Mouse (Mus musculus) CH12.LX (cell line): ENCODE data around the gene Cntrl. TPM values are rescaled to one million over a fixed set of nuclear protein-coding genes. Genes with fewer than 3 reads are reported as not detected.

Source experiments
- DNase-seq: peaks from one replicate; pipeline ENCODE4 v3.0.0-alpha.2; 2013; ENCODE audit errors: extremely low read depth
- H3K27ac ChIP-seq: 2 replicates; pipeline ENCODE4 v1.5.1; 2012; ENCODE audit warnings: low read depth, mild to moderate bottlenecking, control low read depth, moderate library complexity; ENCODE audit not compliant: insufficient read depth
- H3K27me3 ChIP-seq: replicated peaks from 2 replicates; pipeline ENCODE3; 2012; ENCODE audit warnings: inconsistent platforms
- H3K36me3 ChIP-seq, 2 experiments: replicated peaks in 1 of 2; 2 replicates each; pipeline versions ENCODE3 to v1.6.1; 2012; ENCODE audit warnings: inconsistent platforms in 1 of 2, low read length in 1 of 2, mild to moderate bottlenecking in 1 of 2, mixed read lengths in 1 of 2, moderate library complexity in 1 of 2; ENCODE audit not compliant: control insufficient read depth in 1 of 2, insufficient read depth in 1 of 2
- H3K4me1 ChIP-seq, 2 experiments: 2 replicates each; pipeline ENCODE4 v1.6.1; 2012; ENCODE audit warnings: inconsistent platforms in 1 of 2, moderate library complexity in 1 of 2; ENCODE audit not compliant: insufficient read depth in 2 of 2, control insufficient read depth in 1 of 2
- H3K4me2 ChIP-seq: 2 replicates; pipeline ENCODE4 v1.6.1; 2012; ENCODE audit warnings: low read depth, mild to moderate bottlenecking, control low read depth; ENCODE audit not compliant: poor library complexity, insufficient read depth, severe bottlenecking
- H3K4me3 ChIP-seq, 3 experiments: fragments of 150-350 bp in 1 of 3; sonication (generic) in 1 of 3; replicated peaks in 1 of 3; 2 replicates each; pipeline versions ENCODE3 to v1.5.1; 2011 to 2012; ENCODE audit warnings: low read depth in 2 of 3, low read length in 2 of 3, mild to moderate bottlenecking in 2 of 3, moderate library complexity in 2 of 3, control low read depth in 1 of 3, improper control_type of control experiment in 1 of 3, inconsistent platforms in 1 of 3, mixed read lengths in 1 of 3; ENCODE audit not compliant: poor library complexity in 1 of 3
- H3K79me2 ChIP-seq: replicated peaks from 2 replicates; pipeline ENCODE4 v1.6.1; 2012; ENCODE audit warnings: mild to moderate bottlenecking, moderate library complexity; ENCODE audit not compliant: control insufficient read depth, poor library complexity, insufficient read depth, severe bottlenecking; ENCODE audit errors: extremely low read depth
- H3K9ac ChIP-seq: 2 replicates; pipeline ENCODE4 v1.6.1; 2012; ENCODE audit warnings: low read depth, mild to moderate bottlenecking, control low read depth, moderate library complexity; ENCODE audit not compliant: insufficient read depth
- H3K9me3 ChIP-seq: replicated peaks from 2 replicates; pipeline ENCODE3; 2012; ENCODE audit warnings: low read length, inconsistent platforms, mixed read lengths
- BHLHE40 ChIP-seq: IDR thresholded peaks from 2 replicates; pipeline ENCODE4 v1.6.1; 2011; ENCODE audit warnings: mild to moderate bottlenecking, low read depth, low read length, improper control_type of control experiment
- CHD2 ChIP-seq: IDR thresholded peaks from 2 replicates; pipeline ENCODE4 v1.6.1; 2011; ENCODE audit warnings: low read length, improper control_type of control experiment
- CTCF ChIP-seq, 2 experiments: IDR thresholded peaks in 1 of 2; conservative IDR thresholded peaks in 1 of 2; 2 replicates each; pipeline ENCODE4 v1.5.1; 2011 to 2012; ENCODE audit warnings: low read depth in 2 of 2, low read length in 2 of 2, improper control_type of control experiment in 1 of 2, inconsistent platforms in 1 of 2, mild to moderate bottlenecking in 1 of 2, moderate library complexity in 1 of 2
- ELF1 ChIP-seq: IDR thresholded peaks from 2 replicates; pipeline ENCODE4 v1.6.1; 2014; ENCODE audit warnings: low read depth, mild to moderate bottlenecking, inconsistent platforms, low read length, improper control_type of control experiment
- EP300 ChIP-seq: IDR thresholded peaks from 2 replicates; pipeline ENCODE4 v1.6.1; 2011; ENCODE audit warnings: low read length, improper control_type of control experiment
- GABPA ChIP-seq: IDR thresholded peaks from 2 replicates; pipeline ENCODE4 v1.6.1; 2012; ENCODE audit warnings: low read depth, low read length, improper control_type of control experiment, inconsistent platforms; ENCODE audit not compliant: insufficient replicate concordance
- HCFC1 ChIP-seq: IDR thresholded peaks from 2 replicates; pipeline ENCODE4 v1.6.1; 2012; ENCODE audit warnings: low read depth, mild to moderate bottlenecking, inconsistent platforms, low read length, improper control_type of control experiment
- IRF4 ChIP-seq: IDR thresholded peaks from 2 replicates; pipeline ENCODE4 v1.6.1; 2014; ENCODE audit warnings: low read depth, mild to moderate bottlenecking, inconsistent platforms, low read length, improper control_type of control experiment
- JUN ChIP-seq: IDR thresholded peaks from 2 replicates; pipeline ENCODE4 v1.6.1; 2011; ENCODE audit warnings: low read depth, mild to moderate bottlenecking, low read length, improper control_type of control experiment, moderate library complexity; ENCODE audit not compliant: insufficient read depth
- JUND ChIP-seq: conservative IDR thresholded peaks from 2 replicates; pipeline ENCODE4 v1.6.1; 2011; ENCODE audit warnings: low read depth, low read length, improper control_type of control experiment
- KAT2A ChIP-seq: IDR thresholded peaks from 2 replicates; pipeline ENCODE4 v1.6.1; 2012; ENCODE audit warnings: low read length, improper control_type of control experiment, inconsistent platforms; ENCODE audit not compliant: insufficient replicate concordance
- MAFK ChIP-seq: IDR thresholded peaks from 2 replicates; pipeline ENCODE4 v1.6.1; 2011; ENCODE audit warnings: low read length, improper control_type of control experiment; ENCODE audit not compliant: insufficient replicate concordance
- MAX ChIP-seq: IDR thresholded peaks from 2 replicates; pipeline ENCODE4 v1.6.1; 2011; ENCODE audit warnings: low read length, improper control_type of control experiment
- MAZ ChIP-seq: IDR thresholded peaks from 2 replicates; pipeline ENCODE4 v1.6.1; 2012; ENCODE audit warnings: low read depth, mild to moderate bottlenecking, inconsistent platforms, low read length, improper control_type of control experiment, moderate library complexity
- NELFE ChIP-seq: IDR thresholded peaks from 2 replicates; pipeline ENCODE4 v1.6.1; 2011; ENCODE audit warnings: low read depth, low read length, improper control_type of control experiment
- NRF1 ChIP-seq: IDR thresholded peaks from 2 replicates; pipeline ENCODE4 v1.6.1; 2014; ENCODE audit warnings: low read depth, mild to moderate bottlenecking, inconsistent platforms, low read length, improper control_type of control experiment, moderate library complexity
- PAX5 ChIP-seq: IDR thresholded peaks from 2 replicates; pipeline ENCODE4 v1.6.1; 2012; ENCODE audit warnings: low read length, inconsistent platforms, mixed read lengths
- RAD21 ChIP-seq: IDR thresholded peaks from 2 replicates; pipeline ENCODE4 v1.6.1; 2011; ENCODE audit warnings: low read depth, mild to moderate bottlenecking, low read length, improper control_type of control experiment, moderate library complexity
- RCOR1 ChIP-seq: conservative IDR thresholded peaks from 2 replicates; pipeline ENCODE4 v1.6.1; 2012; ENCODE audit warnings: low read depth, mild to moderate bottlenecking, inconsistent platforms, low read length, improper control_type of control experiment
- SMC3 ChIP-seq: IDR thresholded peaks from 2 replicates; pipeline ENCODE4 v1.6.1; 2011; ENCODE audit warnings: low read depth, low read length, improper control_type of control experiment
- TCF12 ChIP-seq: IDR thresholded peaks from 2 replicates; pipeline ENCODE4 v1.6.1; 2014; ENCODE audit warnings: low read depth, mild to moderate bottlenecking, inconsistent platforms, low read length, improper control_type of control experiment
- UBTF ChIP-seq: IDR thresholded peaks from 2 replicates; pipeline ENCODE4 v1.6.1; 2012; ENCODE audit warnings: low read depth, mild to moderate bottlenecking, inconsistent platforms, low read length, improper control_type of control experiment, moderate library complexity
- USF1 ChIP-seq: IDR thresholded peaks from 2 replicates; pipeline ENCODE4 v1.6.1; 2014; ENCODE audit warnings: low read depth, mild to moderate bottlenecking, inconsistent platforms, low read length, improper control_type of control experiment
- ZC3H11A ChIP-seq: IDR thresholded peaks from 2 replicates; pipeline ENCODE4 v1.6.1; 2012; ENCODE audit warnings: low read depth, mild to moderate bottlenecking, inconsistent platforms, low read length, improper control_type of control experiment
- ZKSCAN1 ChIP-seq: IDR thresholded peaks from 2 replicates; pipeline ENCODE4 v1.6.1; 2012; ENCODE audit warnings: low read depth, inconsistent platforms, low read length, improper control_type of control experiment, borderline replicate concordance
- ZMIZ1 ChIP-seq: IDR thresholded peaks from 2 replicates; pipeline ENCODE4 v1.6.1; 2012; ENCODE audit warnings: low read depth, mild to moderate bottlenecking, inconsistent platforms, low read length, improper control_type of control experiment
- dilution Hi-C: fragments of 300-500 bp; cut with MboI; formaldehyde crosslinking; loops from 2 replicates; pipeline ENCODE4 v1.14.3; 2020; ENCODE audit warnings: low sequenced_read_pairs; ENCODE audit not compliant: extremely low pct_unique_long_range_greater_than_20kb, extremely low pct_ligation_motif_present
- in situ Hi-C: fragments of 300-500 bp; cut with MboI; formaldehyde crosslinking; loops from 3 replicates; pipeline ENCODE4 v1.14.3; 2019; ENCODE audit warnings: low sequenced_read_pairs, low pct_ligation_motif_present, low pct_unique_long_range_greater_than_20kb, mixed read lengths
- polyA plus RNA-seq: library from polyadenylated mRNA; unstranded; fragments of >175 nt; gene quantifications from 2 replicates; pipeline ENCODE4 v1.2.1, GENCODE M21; 2012; ENCODE audit warnings: low read depth; ENCODE audit not compliant: insufficient read length
- total RNA-seq, 2 experiments: library from RNA; depleted of rRNA; stranded (reverse); fragments of 300-350 nt in 1 of 2; fragments of >200 nt in 1 of 2; gene quantifications; 2 replicates each; pipeline ENCODE4 v1.2.3; 2012 to 2014

The Cntrl gene
- total and polyA plus RNA-seq, 3 experiments, result 55.6 to 69.7 (median 64.5) TPM

- dilution Hi-C loops, result no loop called here
- H3K9ac ChIP-seq, result no peak overlapping the region
Measured at GRCm38 (mm10) chr2:35215363-35215762, 106.1 kb downstream of the Cntrl start.

GRCm38 (mm10) chr2:35216701-35217100 is 107.4 kb downstream of the Cntrl start:
- H3K4me1 ChIP-seq, result peaks cover 4 to 12% of the 10 kb centered on the region in 2 experiments; a peak in 3 of 4 replicates
- dilution Hi-C loops (no loop called here), in situ Hi-C loops (loop anchor here (10.0 kb wide), 1 partner anchor 158 kb away; no protein-coding TSS in a partner anchor)

More at GRCm38 (mm10) chr2:35215363-35215762, 106.1 kb downstream of the Cntrl start:
- Histone ChIP-seq H3K9me3 (no peaks in the 10 kb centered on the region), H3K79me2 (no peaks in the 10 kb centered on the region), H3K27me3 (no peaks in the 10 kb centered on the region), H3K4me3 (no peak overlapping the region)
- in situ Hi-C loops, result loop anchor here (10.0 kb wide), 1 partner anchor 159 kb away; no protein-coding TSS in a partner anchor
- no peak for DNase-seq
- TF ChIP-seq MAZ, result no peak
- TF ChIP-seq NRF1, result no peak
- no peak for TF ChIP-seq ZKSCAN1
- no peak for TF ChIP-seq RCOR1
- TF ChIP-seq RAD21, result no peak
- TF ChIP-seq PAX5, result no peak
- TF ChIP-seq SMC3, result no peak
- TF ChIP-seq UBTF, result no peak
- TF ChIP-seq ELF1, result no peak
- TF ChIP-seq, all 38 proteins: peak for 0
- H3K36me3 ChIP-seq, result no peaks in the 10 kb centered on the region
- no peak overlapping the region for H3K27ac ChIP-seq
- no peak overlapping the region for H3K4me2 ChIP-seq
- H3K4me1 ChIP-seq, result peaks cover 10 to 25% of the 10 kb centered on the region in 2 experiments

DNA sequence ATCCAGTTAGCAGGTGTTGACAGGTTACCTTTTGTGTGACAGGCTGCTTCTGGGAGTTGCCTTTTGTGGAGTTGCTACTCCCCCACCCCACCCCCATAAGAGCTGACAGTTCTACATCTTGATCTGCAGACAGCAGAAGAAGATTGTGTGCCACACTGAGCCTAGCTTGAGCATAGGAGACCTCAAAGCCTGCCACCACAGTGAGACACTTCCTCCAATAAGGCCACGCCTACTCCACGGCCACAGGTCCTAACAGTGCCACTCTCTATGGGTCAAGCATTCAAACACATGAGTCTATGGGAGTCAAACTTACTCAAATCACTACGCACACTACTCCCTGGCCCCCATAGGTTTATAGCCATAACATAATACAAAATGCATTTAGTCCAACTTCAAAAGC is 109.4 kb downstream of the Cntrl start:
- H3K27me3 ChIP-seq, result no peaks in the 10 kb centered on the region
- in situ Hi-C loops (loop anchor here (10.0 kb wide), 1 partner anchor 156 kb away; no protein-coding TSS in a partner anchor), dilution Hi-C loops (no loop called here)
- no peaks in the 10 kb centered on the region for H3K36me3 ChIP-seq
- TF ChIP-seq CHD2 (no peak), GABPA (no peak), MAZ (no peak), IRF4 (no peak), RAD21 (no peak), JUND (no peak), MAX (no peak), ZMIZ1 (no peak), HCFC1 (no peak), PAX5 (no peak), ZC3H11A (no peak), CTCF (conservative IDR thresholded peaks at IDR 0.05 in 1 of 2, IDR thresholded peaks at IDR 0.05 in 1 of 2; ENCODE audit: low read depth in 2 of 2, low read length in 2 of 2) (no peak), TCF12 (no peak), JUN (no peak), MAFK (no peak), BHLHE40 (no peak)
- no peak overlapping the region for H3K4me3 ChIP-seq
- DNase-seq, result no peak
- peaks cover 2 to 10% of the 10 kb centered on the region in 2 experiments; a peak in 2 of 4 replicates for H3K4me1 ChIP-seq
- no peaks in the 10 kb centered on the region for H3K79me2 ChIP-seq
- no peak overlapping the region for H3K4me2 ChIP-seq
- H3K27ac ChIP-seq, result no peak overlapping the region
- H3K9ac ChIP-seq, result no peak overlapping the region
- H3K9me3 ChIP-seq, result no peaks in the 10 kb centered on the region

More at GRCm38 (mm10) chr2:35216701-35217100, 107.4 kb downstream of the Cntrl start:
- Histone ChIP-seq H3K9me3 (no peaks in the 10 kb centered on the region), H3K79me2 (no peaks in the 10 kb centered on the region), H3K4me2 (no peak overlapping the region), H3K9ac (no peak overlapping the region), H3K27me3 (no peaks in the 10 kb centered on the region), H3K27ac (no peak overlapping the region), H3K4me3 (no peak overlapping the region), H3K36me3 (no peaks in the 10 kb centered on the region)
- no peak for TF ChIP-seq MAZ
- no peak for TF ChIP-seq CTCF (conservative IDR thresholded peaks at IDR 0.05 in 1 of 2, IDR thresholded peaks at IDR 0.05 in 1 of 2; ENCODE audit: low read depth in 2 of 2, low read length in 2 of 2)
- TF ChIP-seq ZC3H11A, result no peak
- TF ChIP-seq CHD2, result no peak
- no peak for TF ChIP-seq IRF4
- no peak for TF ChIP-seq NELFE
- TF ChIP-seq NRF1, result no peak
- no peak for TF ChIP-seq USF1
- TF ChIP-seq MAX, result no peak
- no peak for TF ChIP-seq EP300
- no peak for TF ChIP-seq KAT2A
- DNase-seq, result no peak
